Mouse (Mus musculus) G1E (cell line): ENCODE measurements around the gene Cyfip2. TPM values are rescaled to one million over a fixed set of nuclear protein-coding genes. Genes with fewer than 3 reads are reported as not detected.

ENCODE experiments used
- ATAC-seq: 2 replicates; pipeline ENCODE4 v1.8.0; 2016; ENCODE audit warnings: mild to moderate bottlenecking; ENCODE audit not compliant: insufficient number of reproducible peaks, poor library complexity, low FRiP score, severe bottlenecking; ENCODE audit errors: extremely low read depth
- DNase-seq: peaks from one replicate; pipeline ENCODE4 v3.0.0; 2012; ENCODE audit warnings: low spot score
- H3K27me3 ChIP-seq: 2 replicates; pipeline ENCODE4 v1.6.1; 2012; ENCODE audit warnings: mild to moderate bottlenecking, low read length, inconsistent platforms; ENCODE audit not compliant: insufficient read depth
- H3K36me3 ChIP-seq: replicated peaks from 2 replicates; pipeline ENCODE3; 2012; ENCODE audit warnings: mild to moderate bottlenecking, inconsistent platforms
- H3K4me1 ChIP-seq: 2 replicates; pipeline ENCODE4 v1.6.1; 2012; ENCODE audit warnings: low read depth, low read length, inconsistent platforms, mixed read lengths; ENCODE audit not compliant: insufficient read depth
- H3K4me3 ChIP-seq: 2 replicates; pipeline ENCODE4 v1.5.1; 2012; ENCODE audit warnings: low read depth, mild to moderate bottlenecking, inconsistent platforms, low read length, moderate library complexity, mixed read lengths
- H3K9me3 ChIP-seq: replicated peaks from 2 replicates; pipeline ENCODE4 v1.6.1; 2012; ENCODE audit warnings: inconsistent platforms
- CTCF ChIP-seq: IDR thresholded peaks from 2 replicates; pipeline ENCODE4 v1.5.1; 2012; ENCODE audit warnings: low read depth, low read length, inconsistent platforms, mixed read lengths
- GATA1 ChIP-seq: IDR thresholded peaks from 2 replicates; pipeline ENCODE4 v1.6.1; 2012; ENCODE audit warnings: borderline replicate concordance, low read length, inconsistent platforms, mixed read lengths
- GATA2 ChIP-seq: IDR thresholded peaks from 2 replicates; pipeline ENCODE4 v1.6.1; 2012; ENCODE audit warnings: low read depth, low read length, inconsistent platforms, borderline replicate concordance
- POLR2AphosphoS5 ChIP-seq: IDR thresholded peaks from 2 replicates; pipeline ENCODE4 v1.6.1; 2012; ENCODE audit warnings: low read depth, low read length, inconsistent platforms; ENCODE audit not compliant: insufficient replicate concordance
- TAL1 ChIP-seq: conservative IDR thresholded peaks from 2 replicates; pipeline ENCODE4 v1.6.1; 2012; ENCODE audit warnings: low read depth, low read length, inconsistent platforms, mixed read lengths
- polyA plus RNA-seq: library from polyadenylated mRNA; stranded (reverse); fragments of >175 nt; gene quantifications from 2 replicates; pipeline ENCODE4 v1.2.3, GENCODE M21; 2012
- total RNA-seq, 2 experiments: library from RNA; stranded (forward) in 1 of 2; stranded (reverse) in 1 of 2; fragments of 200-1000 nt in 1 of 2; fragments of >200 nt in 1 of 2; fragmentation: Nextera tagmentation in 1 of 2; gene quantifications; 2 replicates each; pipeline ENCODE4 v1.2.3; 2014 to 2017

Gene Cyfip2
- total and polyA plus RNA-seq, 3 experiments = 1.3 to 2.9 (median 2.4) TPM

DNA sequence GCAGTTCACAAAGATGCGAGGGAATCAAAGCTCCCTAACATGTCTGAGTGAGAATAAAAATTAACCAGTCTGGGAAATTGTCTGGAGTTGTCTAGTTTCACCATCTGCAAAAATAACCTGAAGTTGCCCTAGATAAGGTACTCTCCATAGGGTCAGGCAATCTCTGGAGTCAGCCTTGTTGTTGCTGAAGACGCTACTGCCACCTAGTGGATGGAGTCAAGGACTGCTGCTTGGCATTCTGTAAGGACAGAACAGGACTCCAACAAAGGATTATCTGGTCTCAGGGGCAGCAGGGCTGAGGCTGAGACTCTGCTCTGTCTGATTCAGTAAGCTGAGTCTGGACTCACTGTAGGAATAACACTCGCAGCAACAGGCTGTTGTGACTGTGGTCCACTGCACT, 97.3 kb downstream of the Cyfip2 start:
- no peaks in the 10 kb centered on the region for H3K36me3 ChIP-seq
- H3K27me3 ChIP-seq = peaks cover 6% of the 10 kb centered on the region; the same call in 1 of the 2 replicates
- H3K4me1 ChIP-seq = no peaks in the 10 kb centered on the region
- no peak overlapping the region for H3K4me3 ChIP-seq
- TF ChIP-seq CTCF (peak; percentile 90), GATA2 (no peak)
- DNase-seq = peak; percentile 35
- no peaks in the 10 kb centered on the region for H3K9me3 ChIP-seq
- no peak for ATAC-seq

- ATAC-seq (no peak), DNase-seq (no peak)
- no peaks in the 10 kb centered on the region for H3K36me3 ChIP-seq
Measured at GRCm38 (mm10) chr11:46214368-46215230, 98.1 kb downstream of the Cyfip2 start.

DNA sequence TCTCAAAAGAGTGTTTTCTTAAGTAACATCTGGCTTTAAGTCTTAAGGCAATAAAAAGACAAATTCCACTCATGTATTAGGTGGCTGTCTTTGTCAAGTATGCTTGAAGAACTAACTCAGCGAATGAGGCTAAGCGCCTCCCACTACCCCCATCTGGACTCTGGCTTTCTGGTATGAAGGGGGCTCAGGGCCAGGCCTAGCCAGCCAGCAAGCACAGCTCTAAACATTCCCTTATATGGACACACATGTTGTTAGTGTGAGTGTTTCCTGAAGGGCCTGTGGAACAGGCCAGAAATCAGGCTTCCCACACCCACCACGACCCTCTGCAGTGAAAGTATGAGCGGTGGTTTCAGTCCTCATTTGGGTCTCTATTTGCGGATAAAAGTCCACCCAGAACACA, 98.8 kb downstream of the Cyfip2 start:
- ATAC-seq = no peak
- no peak overlapping the region for H3K4me3 ChIP-seq
- no peaks in the 10 kb centered on the region for H3K4me1 ChIP-seq
- no peak for TF ChIP-seq POLR2AphosphoS5
- no peak for TF ChIP-seq TAL1
- TF ChIP-seq GATA2 = no peak
- TF ChIP-seq CTCF = no peak
- no peak for TF ChIP-seq GATA1
- H3K9me3 ChIP-seq = no peaks in the 10 kb centered on the region
- H3K36me3 ChIP-seq = no peaks in the 10 kb centered on the region
- no peak for DNase-seq
- peaks cover 9% of the 10 kb centered on the region for H3K27me3 ChIP-seq

More at GRCm38 (mm10) chr11:46214368-46215230, 98.1 kb downstream of the Cyfip2 start:
- H3K27me3 ChIP-seq = peaks cover 9% of the 10 kb centered on the region
- H3K4me3 ChIP-seq = no peak overlapping the region
- no peaks in the 10 kb centered on the region for H3K9me3 ChIP-seq
- no peaks in the 10 kb centered on the region for H3K4me1 ChIP-seq
- TF ChIP-seq TAL1 (no peak), POLR2AphosphoS5 (no peak), CTCF (no peak), GATA2 (no peak), GATA1 (no peak)

- no peak for ATAC-seq
- Histone ChIP-seq H3K4me1 (no peaks in the 10 kb centered on the region), H3K4me3 (no peak overlapping the region), H3K27me3 (peaks cover 9% of the 10 kb centered on the region), H3K36me3 (no peaks in the 10 kb centered on the region), H3K9me3 (no peaks in the 10 kb centered on the region)
- TF ChIP-seq CTCF = no peak
- TF ChIP-seq TAL1 = no peak
- no peak for TF ChIP-seq GATA1
- no peak for TF ChIP-seq POLR2AphosphoS5
- no peak for TF ChIP-seq GATA2
- DNase-seq = no peak
Measured at GRCm38 (mm10) chr11:46211858-46212257, 100.8 kb downstream of the Cyfip2 start.

DNA sequence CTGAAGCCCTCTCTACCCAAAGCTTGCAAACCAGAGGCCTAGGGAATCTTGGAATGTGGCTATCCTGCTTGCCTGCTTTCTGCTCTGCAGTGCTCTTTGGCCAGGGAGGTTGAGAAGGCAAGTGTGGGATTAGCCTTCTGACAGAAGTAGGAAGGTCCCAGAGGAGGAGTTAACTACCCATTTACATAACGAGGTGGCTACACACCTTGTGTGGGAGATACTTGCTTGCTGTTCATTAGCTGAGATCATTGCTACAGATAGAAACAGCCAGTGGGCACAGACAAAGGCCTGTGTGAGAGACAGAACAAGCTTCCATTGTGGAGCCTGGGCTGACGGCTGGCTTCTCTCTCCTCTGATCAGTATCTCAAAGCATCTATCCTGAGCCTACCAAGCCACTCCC, 102.8 kb downstream of the Cyfip2 start:
- no peaks in the 10 kb centered on the region for H3K36me3 ChIP-seq

DNA sequence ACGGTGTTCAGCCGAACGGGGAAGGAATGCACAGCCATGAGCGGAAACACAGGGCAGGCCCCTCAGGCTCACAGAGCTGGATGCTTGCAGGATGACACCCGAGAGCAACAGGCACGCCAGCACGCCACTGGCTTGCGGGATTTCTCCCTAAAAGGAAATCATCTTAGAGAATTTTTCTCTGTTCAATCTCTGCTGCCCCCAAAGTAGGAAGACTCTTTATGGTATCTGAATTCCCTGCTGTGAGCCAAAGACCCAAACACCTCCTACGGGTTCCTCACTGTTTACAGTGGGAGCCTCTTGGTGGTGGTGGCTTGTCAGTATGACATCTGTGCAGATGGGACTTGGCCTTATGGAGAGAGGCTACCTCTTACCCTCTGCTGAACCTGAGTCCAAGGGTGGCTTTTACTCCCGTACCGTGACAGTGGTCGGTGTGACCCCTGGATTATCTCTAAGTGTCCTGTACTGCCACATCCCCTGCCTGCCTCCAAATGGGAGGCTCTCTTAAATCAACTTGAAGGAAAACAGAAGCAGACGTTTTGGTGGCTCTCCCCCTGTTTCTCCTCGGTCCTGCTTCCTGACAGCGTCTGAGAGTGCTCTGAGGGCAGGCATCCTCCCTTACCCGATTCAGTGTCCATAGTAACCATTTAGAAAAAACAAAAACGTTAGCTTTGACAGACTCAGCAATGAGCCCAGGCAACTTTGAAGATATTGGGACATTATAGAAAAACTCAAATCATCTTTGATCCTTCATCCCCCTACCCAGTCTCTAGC, 106.8 kb downstream of the Cyfip2 start:
- Histone ChIP-seq H3K4me3 (no peak overlapping the region), H3K36me3 (no peaks in the 10 kb centered on the region), H3K27me3 (peaks cover 3% of the 10 kb centered on the region), H3K9me3 (no peaks in the 10 kb centered on the region), H3K4me1 (no peaks in the 10 kb centered on the region)
- DNase-seq = no peak
- TF ChIP-seq TAL1 (no peak), CTCF (no peak), POLR2AphosphoS5 (no peak), GATA2 (no peak), GATA1 (no peak)
- no peak for ATAC-seq

More for the DNA sequence above, 102.8 kb downstream of the Cyfip2 start:
- Histone ChIP-seq H3K9me3 (no peaks in the 10 kb centered on the region), H3K4me1 (no peaks in the 10 kb centered on the region), H3K4me3 (no peak overlapping the region), H3K27me3 (peaks cover 9% of the 10 kb centered on the region)
- TF ChIP-seq CTCF = no peak
- TF ChIP-seq POLR2AphosphoS5 = no peak
- no peak for TF ChIP-seq TAL1
- no peak for TF ChIP-seq GATA2
- TF ChIP-seq GATA1 = no peak
- DNase-seq (no peak), ATAC-seq (no peak)
